Mouse (Mus musculus) heart, adult 2 months (tissue): ENCODE measurements at regions not wholly inside any gene's neighbourhood (a gene's known extent, or its start where the extent isn't known, plus 50 kb on each side); places are given as distances from the start of the nearest gene placed in this dataset.

Source experiments
- DNase-seq, 2 experiments: peaks; one replicate each; pipeline ENCODE4 v3.0.0; 2021
- H3K27ac ChIP-seq: fragments of 200-600 bp; 2 replicates; pipeline ENCODE4 v1.8.1; 2022
- H3K27me3 ChIP-seq: fragments of 200-500 bp; 2 replicates; pipeline ENCODE4 v1.6.1; 2012; ENCODE audit warnings: mild to moderate bottlenecking, low read length, inconsistent platforms, mixed read lengths; ENCODE audit not compliant: control insufficient read depth, insufficient read depth
- H3K36me3 ChIP-seq: fragments of 200-500 bp; 2 replicates; pipeline ENCODE4 v1.6.1; 2012; ENCODE audit warnings: low read length, inconsistent platforms; ENCODE audit not compliant: control insufficient read depth, insufficient read depth
- H3K4me1 ChIP-seq: fragments of 200-500 bp; 2 replicates; pipeline ENCODE4 v1.6.1; 2011; ENCODE audit warnings: low read length; ENCODE audit not compliant: control insufficient read depth, insufficient read depth
- H3K4me3 ChIP-seq: fragments of 200-600 bp; 2 replicates; pipeline ENCODE4 v1.8.1; 2022
- H3K79me2 ChIP-seq: fragments of 200-500 bp; replicated peaks from 2 replicates; pipeline ENCODE4 v1.6.1; 2012; ENCODE audit warnings: mild to moderate bottlenecking, inconsistent platforms, low read length, moderate library complexity, mixed read lengths; ENCODE audit not compliant: control insufficient read depth, insufficient read depth
- H3K9ac ChIP-seq: fragments of 200-500 bp; 2 replicates; pipeline ENCODE4 v1.6.1; 2012; ENCODE audit warnings: low read depth, mild to moderate bottlenecking, control low read depth, inconsistent platforms, low read length, mixed read lengths
- CTCF ChIP-seq: fragments of 200-600 bp; IDR thresholded peaks from 2 replicates; pipeline ENCODE4 v1.8.1; 2022; ENCODE audit warnings: antibody characterized with exemption, mild to moderate bottlenecking, moderate library complexity
- EP300 ChIP-seq: fragments of 200-500 bp; IDR thresholded peaks from 2 replicates; pipeline ENCODE4 v1.6.1; 2011; ENCODE audit warnings: low read depth, low read length, control low read depth; ENCODE audit not compliant: insufficient read depth
- POLR2A ChIP-seq: fragments of 200-500 bp; IDR thresholded peaks from 2 replicates; pipeline ENCODE4 v1.6.1; 2011; ENCODE audit warnings: mild to moderate bottlenecking, low read depth, low read length, control low read depth; ENCODE audit not compliant: insufficient read depth
- WGBS: fragments of 180-500 bp; shearing (Covaris S2); methylation state at CpG from one replicate; pipeline ENCODE4 v1.1.7; 2018; 5-methylcytosine and 5-hydroxymethylcytosine counted together
- intact Hi-C: fragments of 180-260 bp; cut with DNase I; formaldehyde crosslinking; loops from one replicate; pipeline ENCODE4 v1.15.1; 2025

GRCm38 (mm10) chr4:31656111-31656510 lies 307.8 kb upstream of the Map3k7 start:
- DNase-seq: no peak

GRCm38 (mm10) chr4:31658820-31659219 lies 305.1 kb upstream of the Map3k7 start:
- 67% methylated on average over 5 of the region's 5 CpGs for WGBS
- intact Hi-C loops: no loop called here
- Histone ChIP-seq H3K27ac (no peak overlapping the region), H3K9ac (no peak overlapping the region), H3K4me1 (no peaks in the 10 kb centered on the region), H3K27me3 (no peaks in the 10 kb centered on the region), H3K79me2 (no peaks in the 10 kb centered on the region), H3K36me3 (no peaks in the 10 kb centered on the region), H3K4me3 (no peak overlapping the region)
- DNase-seq: no peak
- TF ChIP-seq CTCF: no peak
- no peak for TF ChIP-seq EP300
- TF ChIP-seq POLR2A: no peak

More at GRCm38 (mm10) chr4:31656111-31656510, 307.8 kb upstream of the Map3k7 start:
- Histone ChIP-seq H3K4me3 (no peak overlapping the region), H3K27ac (no peak overlapping the region), H3K36me3 (no peaks in the 10 kb centered on the region), H3K4me1 (no peaks in the 10 kb centered on the region), H3K27me3 (no peaks in the 10 kb centered on the region), H3K79me2 (no peaks in the 10 kb centered on the region), H3K9ac (no peak overlapping the region)
- intact Hi-C loops: no loop called here
- 89% methylated on average over 8 of the region's 8 CpGs for whole genome bisulfite sequencing
- TF ChIP-seq CTCF (no peak), EP300 (no peak), POLR2A (no peak)

GRCm38 (mm10) chr4:31660896-31661295 lies 303.0 kb upstream of the Map3k7 start:
- Histone ChIP-seq H3K4me1 (no peaks in the 10 kb centered on the region), H3K9ac (no peak overlapping the region), H3K27ac (no peak overlapping the region), H3K36me3 (no peaks in the 10 kb centered on the region), H3K27me3 (no peaks in the 10 kb centered on the region), H3K79me2 (no peaks in the 10 kb centered on the region), H3K4me3 (no peak overlapping the region)
- intact Hi-C loops: no loop called here
- TF ChIP-seq EP300: no peak
- no peak for TF ChIP-seq POLR2A
- TF ChIP-seq CTCF: no peak
- WGBS: 67% methylated on average over 4 of the region's 4 CpGs
- no peak for DNase-seq

GRCm38 (mm10) chr4:31671530-31672170 lies 292.2 kb upstream of the Map3k7 start:
- H3K9ac ChIP-seq: no peak overlapping the region
- no peak overlapping the region for H3K27ac ChIP-seq
- H3K4me3 ChIP-seq: no peak overlapping the region
- no peak for DNase-seq
- no peaks in the 10 kb centered on the region for H3K79me2 ChIP-seq
- no peaks in the 10 kb centered on the region for H3K27me3 ChIP-seq
- H3K4me1 ChIP-seq: no peaks in the 10 kb centered on the region
- intact Hi-C loops: no loop called here
- H3K36me3 ChIP-seq: no peaks in the 10 kb centered on the region
- WGBS: 72% methylated on average over 6 of the region's 6 CpGs
- TF ChIP-seq EP300: no peak
- TF ChIP-seq CTCF: no peak
- no peak for TF ChIP-seq POLR2A

GRCm38 (mm10) chr4:31672171-31672841 lies 291.6 kb upstream of the Map3k7 start:
- no peak for DNase-seq
- intact Hi-C loops: no loop called here
- Histone ChIP-seq H3K36me3 (no peaks in the 10 kb centered on the region), H3K79me2 (no peaks in the 10 kb centered on the region), H3K9ac (no peak overlapping the region), H3K4me1 (no peaks in the 10 kb centered on the region), H3K27me3 (no peaks in the 10 kb centered on the region), H3K27ac (no peak overlapping the region), H3K4me3 (no peak overlapping the region)
- 84% methylated on average over 9 of the region's 9 CpGs for WGBS
- no peak for TF ChIP-seq POLR2A
- no peak for TF ChIP-seq CTCF
- TF ChIP-seq EP300: no peak

GRCm38 (mm10) chr4:31672842-31673171 lies 291.1 kb upstream of the Map3k7 start:
- no peaks in the 10 kb centered on the region for H3K79me2 ChIP-seq
- TF ChIP-seq POLR2A (no peak), EP300 (no peak), CTCF (no peak)
- H3K36me3 ChIP-seq: no peaks in the 10 kb centered on the region
- H3K27me3 ChIP-seq: no peaks in the 10 kb centered on the region
- no peak overlapping the region for H3K27ac ChIP-seq
- H3K4me1 ChIP-seq: no peaks in the 10 kb centered on the region
- WGBS: 87% methylated on average over 2 of the region's 2 CpGs
- H3K9ac ChIP-seq: no peak overlapping the region
- intact Hi-C loops: no loop called here
- H3K4me3 ChIP-seq: no peak overlapping the region
- no peak for DNase-seq
